33 mouse cellular contexts compared by ENCODE assay signal in the genomic region with DNA sequence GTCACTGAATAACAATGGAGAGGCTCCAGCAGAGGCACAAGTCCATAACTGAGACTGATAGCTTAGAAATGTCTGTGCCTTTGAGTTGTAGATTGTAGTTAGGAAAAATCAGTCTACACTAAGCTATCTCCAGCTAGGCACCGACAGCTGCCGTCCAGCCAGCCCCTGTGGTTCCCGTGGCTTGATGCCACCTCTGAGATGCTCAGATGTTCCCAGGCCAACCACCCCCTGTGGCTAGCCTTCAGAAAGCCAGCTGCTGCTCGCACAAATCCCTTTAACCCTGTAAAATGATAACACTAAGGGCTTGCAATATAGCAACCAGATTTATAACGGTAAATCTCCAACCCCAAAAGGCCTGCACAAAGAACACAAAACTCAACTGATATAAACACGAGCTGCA. TPM values are rescaled to one million over a fixed set of nuclear protein-coding genes. Genes with fewer than 3 reads are reported as not detected.
DNase-seq lines count a peak whose midpoint lies in the region; ATAC-seq and TF ChIP-seq lines count a peak whose summit lies in the region.
"Had no signal": no experiment of that assay in that cellular context is flagged by ENCODE, and none has a peak within 500 bp of the region (broad histone marks: within the 10 kb centered on the region; RNA-seq: fewer than 3 reads in every experiment).

No protein-coding gene starts in this region.

- H3K4me1 ChIP-seq in heart, embryonic 10.5 days: no peaks in the 10 kb centered on the region
- H3K4me1 ChIP-seq in heart, embryonic 12.5 days (replicated peaks): no peaks in the 10 kb centered on the region
- no peaks in the 10 kb centered on the region for H3K4me1 ChIP-seq in midbrain, postnatal 0 days (ENCODE audit: insufficient read depth, low read length)
- H3K4me1 ChIP-seq in midbrain, embryonic 15.5 days: no peaks in the 10 kb centered on the region
- H3K4me1 ChIP-seq in limb, embryonic 10.5 days: no peaks in the 10 kb centered on the region
- H3K4me1 ChIP-seq: kidney, embryonic 15.5 days; limb, embryonic 15.5 days; neural tube, embryonic 13.5 days had no signal

- peak; percentile 53 for DNase-seq in heart, embryonic 10.5 days (ENCODE audit: low spot score)
- DNase-seq in midbrain, postnatal 0 days (ENCODE audit: low spot score): peak; percentile 63
- no peak for DNase-seq in limb, embryonic 10.5 days (ENCODE audit: low spot score)
- no peak for DNase-seq in gastrocnemius, adult 18-20 months (ENCODE audit: low spot score)
- DNase-seq: adrenal gland, adult 8-10 months; B cell, adult 2 months; cerebellum, adult 11 months; gastrocnemius, adult 2 months; gastrocnemius, postnatal 36 days; heart, postnatal 36 days; kidney, adult 18-20 months; kidney, postnatal 25 days; lung, adult 2 months; lung, postnatal 10 days; spleen, adult 18-20 months; thymus, adult 18-20 months; thymus, postnatal 25 days had no signal

- no peak overlapping the region for H3K4me3 ChIP-seq in heart, embryonic 10.5 days
- no peak overlapping the region for H3K4me3 ChIP-seq in heart, embryonic 12.5 days
- no peak overlapping the region for H3K4me3 ChIP-seq in midbrain, postnatal 0 days (ENCODE audit: low read depth, low read length)
- no peak overlapping the region for H3K4me3 ChIP-seq in midbrain, embryonic 15.5 days
- H3K4me3 ChIP-seq in myocyte: no peak overlapping the region
- no peak overlapping the region for H3K4me3 ChIP-seq in limb, embryonic 10.5 days
- H3K4me3 ChIP-seq: gastrocnemius, adult 2 months; heart, embryonic 15.5 days; kidney, embryonic 15.5 days; limb, embryonic 15.5 days; midbrain, embryonic 13.5 days; neural tube, embryonic 13.5 days had no signal

- no peak for ATAC-seq in heart, embryonic 12.5 days (ENCODE audit: insufficient number of reproducible peaks, low FRiP score)
- ATAC-seq in midbrain, postnatal 0 days (ENCODE audit: low FRiP score): no peak
- ATAC-seq in midbrain, embryonic 15.5 days (replicated peaks): no peak
- ATAC-seq: forebrain, embryonic 14.5 days; midbrain, embryonic 13.5 days had no signal

- no peaks in the 10 kb centered on the region for H3K9me3 ChIP-seq in heart, embryonic 10.5 days
- no peaks in the 10 kb centered on the region for H3K9me3 ChIP-seq in heart, embryonic 12.5 days (replicated peaks)
- H3K9me3 ChIP-seq in midbrain, postnatal 0 days (ENCODE audit: low read length): no peaks in the 10 kb centered on the region
- no peaks in the 10 kb centered on the region for H3K9me3 ChIP-seq in midbrain, embryonic 15.5 days
- no peaks in the 10 kb centered on the region for H3K9me3 ChIP-seq in limb, embryonic 10.5 days (replicated peaks)
- H3K9me3 ChIP-seq: heart, embryonic 15.5 days; kidney, embryonic 15.5 days; limb, embryonic 15.5 days; midbrain, embryonic 13.5 days; neural tube, embryonic 13.5 days had no signal

- H3K36me3 ChIP-seq in heart, embryonic 10.5 days: peaks cover 20% of the 10 kb centered on the region; the same call in 1 of the 2 replicates
- peaks cover 29% of the 10 kb centered on the region for H3K36me3 ChIP-seq in heart, embryonic 12.5 days
- no peaks in the 10 kb centered on the region; the same call in 1 of the 2 replicates for H3K36me3 ChIP-seq in midbrain, postnatal 0 days (ENCODE audit: insufficient read depth, low read length)
- no peaks in the 10 kb centered on the region for H3K36me3 ChIP-seq in midbrain, embryonic 15.5 days (replicated peaks)
- H3K36me3 ChIP-seq in myocyte (ENCODE audit: control insufficient read depth, insufficient read depth): no peaks in the 10 kb centered on the region
- 0 out of 2 replicates have a peak, but pooled peaks cover 3% of the 10 kb centered on the region for H3K36me3 ChIP-seq in limb, embryonic 10.5 days
- H3K36me3 ChIP-seq: kidney, embryonic 15.5 days; limb, embryonic 15.5 days had no signal

- WGBS in heart, embryonic 10.5 days: 50% methylated on average over 6 of the region's 6 CpGs
- WGBS in heart, embryonic 12.5 days: 59% methylated on average over 6 of the region's 6 CpGs
- 29% methylated on average over 6 of the region's 6 CpGs for WGBS in midbrain, postnatal 0 days
- WGBS in midbrain, embryonic 15.5 days: 43% methylated on average over 6 of the region's 6 CpGs
- 74% methylated on average over 6 of the region's 6 CpGs for WGBS in limb, embryonic 10.5 days

- no peak overlapping the region for H3K27ac ChIP-seq in heart, embryonic 10.5 days
- no peak overlapping the region for H3K27ac ChIP-seq in heart, embryonic 12.5 days (ENCODE audit: poor library complexity, severe bottlenecking)
- no peak overlapping the region for H3K27ac ChIP-seq in midbrain, postnatal 0 days (ENCODE audit: low read depth, low read length)
- H3K27ac ChIP-seq in midbrain, embryonic 15.5 days: no peak overlapping the region
- H3K27ac ChIP-seq in limb, embryonic 10.5 days: no peak overlapping the region
- H3K27ac ChIP-seq: gastrocnemius, adult 2 months; heart, embryonic 15.5 days; hindbrain, embryonic 14.5 days; kidney, embryonic 15.5 days; limb, embryonic 15.5 days; liver, embryonic 14.5 days; macrophage; midbrain, embryonic 13.5 days; neural tube, embryonic 13.5 days; stomach, postnatal 0 days had no signal

- no peak for TF ChIP-seq POLR2A in myocyte (IDR thresholded peaks at IDR 0.05; ENCODE audit: insufficient read length, low read depth)

- H3K79me2 ChIP-seq in myocyte (ENCODE audit: control insufficient read depth, insufficient read depth): no peaks in the 10 kb centered on the region

- no peak overlapping the region for H3K9ac ChIP-seq in heart, embryonic 12.5 days
- H3K9ac ChIP-seq in midbrain, postnatal 0 days (replicated peaks; ENCODE audit: low read length, poor library complexity, severe bottlenecking): no peak overlapping the region
- no peak overlapping the region for H3K9ac ChIP-seq in midbrain, embryonic 15.5 days
- H3K9ac ChIP-seq: heart, embryonic 15.5 days; hindbrain, embryonic 14.5 days; kidney, embryonic 15.5 days; limb, embryonic 15.5 days; liver, embryonic 14.5 days; midbrain, embryonic 13.5 days; neural tube, embryonic 13.5 days had no signal

- no peak for TF ChIP-seq CTCF in midbrain, postnatal 0 days (IDR thresholded peaks at IDR 0.05)

- no peaks in the 10 kb centered on the region for H3K27me3 ChIP-seq in heart, embryonic 10.5 days (ENCODE audit: insufficient read depth, poor library complexity, severe bottlenecking)
- no peaks in the 10 kb centered on the region for H3K27me3 ChIP-seq in heart, embryonic 12.5 days (replicated peaks)
- no peaks in the 10 kb centered on the region for H3K27me3 ChIP-seq in midbrain, postnatal 0 days (ENCODE audit: insufficient read depth, low read length)
- no peaks in the 10 kb centered on the region for H3K27me3 ChIP-seq in midbrain, embryonic 15.5 days (replicated peaks)
- no peaks in the 10 kb centered on the region for H3K27me3 ChIP-seq in myocyte (ENCODE audit: control insufficient read depth, insufficient read depth, insufficient read length)
- no peaks in the 10 kb centered on the region for H3K27me3 ChIP-seq in limb, embryonic 10.5 days (ENCODE audit: low read depth, poor library complexity, severe bottlenecking)
- H3K27me3 ChIP-seq: CH12.LX; heart, embryonic 15.5 days; kidney, embryonic 15.5 days; limb, embryonic 15.5 days; midbrain, embryonic 13.5 days; neural tube, embryonic 13.5 days had no signal

- no peak overlapping the region for H3ac ChIP-seq in myocyte (ENCODE audit: control insufficient read depth, insufficient read length)

- H3K4me2 ChIP-seq in heart, embryonic 12.5 days: no peak overlapping the region
- H3K4me2 ChIP-seq in midbrain, postnatal 0 days (ENCODE audit: low read depth, low read length, poor library complexity, severe bottlenecking): no peak overlapping the region
- H3K4me2 ChIP-seq in midbrain, embryonic 15.5 days: no peak overlapping the region
- peak overlapping the region; percentile 37 for H3K4me2 ChIP-seq in myocyte (ENCODE audit: low read depth)
- H3K4me2 ChIP-seq: heart, embryonic 15.5 days; hindbrain, embryonic 14.5 days; kidney, embryonic 15.5 days; limb, embryonic 15.5 days; midbrain, embryonic 13.5 days; neural tube, embryonic 13.5 days had no signal

TF ChIP-seq in myocyte, 11 proteins besides CTCF, POLR2A, EP300 and RAD21 (continues in another document):
- TF ChIP-seq REST (IDR thresholded peaks at IDR 0.05; ENCODE audit: insufficient read depth, insufficient read length) (no peak), MYOG (IDR thresholded peaks at IDR 0.05; ENCODE audit: control insufficient read depth in 1 of 3, insufficient read depth in 1 of 3, insufficient read length in 2 of 3, low read depth in 2 of 3) (peak; percentile 98 to 99 (median 99)), TCF12 (IDR thresholded peaks at IDR 0.05; ENCODE audit: insufficient read depth, poor library complexity, severe bottlenecking) (peak; percentile 92), E2F4 (IDR thresholded peaks at IDR 0.05; ENCODE audit: insufficient read depth) (no peak), MYOD1 (IDR thresholded peaks at IDR 0.05; ENCODE audit: control insufficient read depth in 1 of 3, insufficient read length in 2 of 3, low read depth in 2 of 3) (peak; percentile 61 to 97 (median 97)), USF1 (IDR thresholded peaks at IDR 0.05; ENCODE audit: low read depth) (no peak), SRF (IDR thresholded peaks at IDR 0.05; ENCODE audit: control insufficient read depth, insufficient read length, low read depth) (no peak), POLR2AphosphoS2 (IDR thresholded peaks at IDR 0.05; ENCODE audit: insufficient read length, low read depth) (no peak), MAX (IDR thresholded peaks at IDR 0.05; ENCODE audit: low read depth) (no peak)

RNA-seq across cellular contexts. Expression of a gene that starts 22.9 kb away (rescaled TPM):
- 28.7 and 43.6 TPM in 2 replicates for polyA plus RNA-seq in heart, embryonic 10.5 days (2016; fragmentation: Nextera tagmentation; extraction: Ambion mirVana)
- polyA plus RNA-seq in heart, embryonic 12.5 days (2016; fragmentation: Nextera tagmentation; extraction: Ambion mirVana): 48.1 and 52.5 TPM in 2 replicates
- 30.1 and 36.4 TPM in 2 replicates for total RNA-seq in midbrain, postnatal 0 days (2014; rRNA removed)
- 31.0 and 32.9 TPM in 2 replicates for polyA plus RNA-seq in midbrain, postnatal 0 days (2015; fragmentation: Nextera tagmentation; extraction: Ambion mirVana)
- 30.8 and 31.5 TPM in 2 replicates for polyA plus RNA-seq in midbrain, embryonic 15.5 days (2015; fragmentation: Nextera tagmentation; extraction: Ambion mirVana)
- 11.9 TPM for polyA plus RNA-seq in myocyte (2012; fragmentation: generic; extraction: Trizol)
- 13.2 and 14.7 TPM in 2 replicates for polyA plus RNA-seq in limb, embryonic 10.5 days (2016; fragmentation: Nextera tagmentation; extraction: Ambion mirVana)
- total RNA-seq in gastrocnemius, adult 18-20 months (2021): 1 to 10 TPM; 7.3 to 7.6 TPM

RNA-seq across cellular contexts. Expression of a gene that starts 23.6 kb away (rescaled TPM):
- 0.03 and 0.06 TPM in 2 replicates for polyA plus RNA-seq in heart, embryonic 10.5 days (2016; fragmentation: Nextera tagmentation; extraction: Ambion mirVana)
- polyA plus RNA-seq in heart, embryonic 12.5 days (2016; fragmentation: Nextera tagmentation; extraction: Ambion mirVana): 0.14 and 0.26 TPM in 2 replicates
- total RNA-seq in midbrain, postnatal 0 days (2014; rRNA removed): 0.11 and 0.14 TPM in 2 replicates
- polyA plus RNA-seq in midbrain, postnatal 0 days (2015; fragmentation: Nextera tagmentation; extraction: Ambion mirVana): 0.16 and 0.19 TPM in 2 replicates
- polyA plus RNA-seq in midbrain, embryonic 15.5 days (2015; fragmentation: Nextera tagmentation; extraction: Ambion mirVana): 0.22 and 0.30 TPM in 2 replicates
- not detected for polyA plus RNA-seq in myocyte (2012; fragmentation: generic; extraction: Trizol)
- not detected in 2 replicates for polyA plus RNA-seq in limb, embryonic 10.5 days (2016; fragmentation: Nextera tagmentation; extraction: Ambion mirVana)
- total RNA-seq in gastrocnemius, adult 18-20 months (2021): not detected
- total RNA-seq: gastrocnemius, adult 2 months; gastrocnemius, postnatal 36 days; heart, postnatal 36 days; megakaryocyte-erythroid progenitor cell, adult 5-6 weeks had no signal
- polyA plus RNA-seq: embryonic facial prominence, embryonic 11.5 days; limb, embryonic 15.5 days; liver, embryonic 14.5 days; stomach, postnatal 0 days had no signal

Comparison
In these comparisons a context has a peak if more than half of its experiments do, and no peak if none do; other contexts are left out.
1. DNase-seq: peak in heart, embryonic 10.5 days (single experiment) and midbrain, postnatal 0 days (single experiment); none in limb, embryonic 10.5 days (single experiment) and gastrocnemius, adult 18-20 months (single experiment).